Mouse (Mus musculus) bone marrow, adult 2 months (tissue): ENCODE measurements around the gene Uba52.

Source experiments
- CTCF ChIP-seq: fragments of 200-500 bp; IDR thresholded peaks from 2 replicates; pipeline ENCODE4 v1.5.1; 2011; ENCODE audit warnings: low read length, control low read depth; ENCODE audit not compliant: control insufficient read depth, insufficient read depth
- POLR2A ChIP-seq: fragments of 200-500 bp; IDR thresholded peaks from 2 replicates; pipeline ENCODE4 v1.6.1; 2011; ENCODE audit warnings: low read depth, mild to moderate bottlenecking, control low read depth, low read length, borderline replicate concordance; ENCODE audit not compliant: control insufficient read depth

GRCm38 (mm10) chr8:70500386-70501301 is 10.0 kb downstream of the Uba52 start:
- TF ChIP-seq POLR2A (no peak), CTCF (no peak)
